Mouse (Mus musculus): ENCODE measurements around the gene Pim2. TPM values are rescaled to one million over a fixed set of nuclear protein-coding genes. Genes with fewer than 3 reads are reported as not detected.

The Pim2 gene
- polyA plus RNA-seq, 1 experiment from 2014 or later: 14.2 TPM

Other genes starting within 250 kb of the Pim2 start
- gene Syp, start 239.8 kb upstream of the Pim2 start, polyA plus RNA-seq (2015; fragmentation: Nextera tagmentation; extraction: Ambion mirVana): 4.7 and 5.3 TPM in 2 replicates
- gene Prickle3, start 221.0 kb upstream of the Pim2 start, polyA plus RNA-seq (2015; fragmentation: Nextera tagmentation; extraction: Ambion mirVana): 15.2 and 16.6 TPM in 2 replicates
- 171 and 180 TPM in 2 replicates for gene Plp2, start 206.9 kb upstream of the Pim2 start, polyA plus RNA-seq (2015; fragmentation: Nextera tagmentation; extraction: Ambion mirVana)
- gene Magix, start 197.0 kb upstream of the Pim2 start, polyA plus RNA-seq (2015; fragmentation: Nextera tagmentation; extraction: Ambion mirVana): 0.46 and 0.48 TPM in 2 replicates
- gene Gpkow, start 181.1 kb upstream of the Pim2 start, polyA plus RNA-seq (2015; fragmentation: Nextera tagmentation; extraction: Ambion mirVana): 37.4 and 37.9 TPM in 2 replicates
- 40.6 and 48.0 TPM in 2 replicates for gene Wdr45, start 163.9 kb upstream of the Pim2 start, polyA plus RNA-seq (2015; fragmentation: Nextera tagmentation; extraction: Ambion mirVana)
- gene Gm45208, start 156.0 kb upstream of the Pim2 start, polyA plus RNA-seq (2015; fragmentation: Nextera tagmentation; extraction: Ambion mirVana): 0.44 and 0.66 TPM in 2 replicates
- 73.5 and 74.7 TPM in 2 replicates for gene Praf2, start 149.8 kb upstream of the Pim2 start, polyA plus RNA-seq (2015; fragmentation: Nextera tagmentation; extraction: Ambion mirVana)
- 17.2 and 22.1 TPM in 2 replicates for gene Ccdc120, start 127.4 kb upstream of the Pim2 start, polyA plus RNA-seq (2015; fragmentation: Nextera tagmentation; extraction: Ambion mirVana)
- 32.8 and 35.9 TPM in 2 replicates for gene Tfe3, start 115.7 kb upstream of the Pim2 start, polyA plus RNA-seq (2015; fragmentation: Nextera tagmentation; extraction: Ambion mirVana)
- gene Gripap1, start 88.5 kb upstream of the Pim2 start, polyA plus RNA-seq (2015; fragmentation: Nextera tagmentation; extraction: Ambion mirVana): 46.2 and 46.7 TPM in 2 replicates
- gene Kcnd1, start 56.0 kb upstream of the Pim2 start, polyA plus RNA-seq (2015; fragmentation: Nextera tagmentation; extraction: Ambion mirVana): 1.8 and 1.9 TPM in 2 replicates
- gene Otud5, start 36.9 kb upstream of the Pim2 start, polyA plus RNA-seq (2015; fragmentation: Nextera tagmentation; extraction: Ambion mirVana): 51.3 and 53.9 TPM in 2 replicates
- gene Slc35a2, start 5.8 kb downstream of the Pim2 start, polyA plus RNA-seq (2015; fragmentation: Nextera tagmentation; extraction: Ambion mirVana): 55.0 and 55.5 TPM in 2 replicates
- gene Pqbp1, start 21.0 kb downstream of the Pim2 start, polyA plus RNA-seq (2015; fragmentation: Nextera tagmentation; extraction: Ambion mirVana): 125 and 126 TPM in 2 replicates
- gene Timm17b, start 21.1 kb downstream of the Pim2 start, polyA plus RNA-seq (2015; fragmentation: Nextera tagmentation; extraction: Ambion mirVana): 158 and 169 TPM in 2 replicates
- not detected in 2 replicates for gene Gm10491, start 29.6 kb downstream of the Pim2 start, polyA plus RNA-seq (2015; fragmentation: Nextera tagmentation; extraction: Ambion mirVana)
- gene Gm10490, start 31.3 kb downstream of the Pim2 start, polyA plus RNA-seq (2015; fragmentation: Nextera tagmentation; extraction: Ambion mirVana): not detected in 2 replicates
- gene Pcsk1n, start 41.6 kb downstream of the Pim2 start, polyA plus RNA-seq (2015; fragmentation: Nextera tagmentation; extraction: Ambion mirVana): 1.7 and 2.7 TPM in 2 replicates
- not detected in 2 replicates for gene Eras, start 50.3 kb downstream of the Pim2 start, polyA plus RNA-seq (2015; fragmentation: Nextera tagmentation; extraction: Ambion mirVana)
- gene Hdac6, start 69.6 kb downstream of the Pim2 start, polyA plus RNA-seq (2015; fragmentation: Nextera tagmentation; extraction: Ambion mirVana): 26.3 and 27.5 TPM in 2 replicates
- gene Gata1, start 99.8 kb downstream of the Pim2 start, polyA plus RNA-seq (2015; fragmentation: Nextera tagmentation; extraction: Ambion mirVana): 1.7 and 1.9 TPM in 2 replicates
- gene Glod5, start 140.2 kb downstream of the Pim2 start, polyA plus RNA-seq (2015; fragmentation: Nextera tagmentation; extraction: Ambion mirVana): not detected in 2 replicates
- 45.5 and 51.5 TPM in 2 replicates for gene Suv39h1, start 196.5 kb downstream of the Pim2 start, polyA plus RNA-seq (2015; fragmentation: Nextera tagmentation; extraction: Ambion mirVana)
- 0.71 and 0.91 TPM in 2 replicates for gene Was, start 212.2 kb downstream of the Pim2 start, polyA plus RNA-seq (2015; fragmentation: Nextera tagmentation; extraction: Ambion mirVana)

Data from embryonic facial prominence, embryonic 15.5 days (tissue).